Comparison of ENCODE assay signal across 26 mouse cellular contexts in genomic region chr4:45411181-45411790, GRCm38 (mm10).
"Had no signal": no experiment of that assay in that cellular context is flagged by ENCODE, and none has a peak within 500 bp of the region (broad histone marks: within the 10 kb centered on the region; RNA-seq: fewer than 3 reads in every experiment).

No protein-coding gene starts in this region.

- ATAC-seq: hindbrain, embryonic 16.5 days; inflammation-experienced regulatory T-cells, adult 6 months; intestine, embryonic 15.5 days; intestine, postnatal 0 days had no signal

- DNase-seq: gastrocnemius, postnatal 14 days; gastrocnemius, postnatal 36 days; heart, adult 11 months; heart, adult 2 months; heart, postnatal 14 days; heart, postnatal 4 days; kidney, adult 18-20 months; kidney, adult 8-10 months; kidney, postnatal 10 days; kidney, postnatal 4 days; liver; liver, embryonic 13.5 days had no signal

- H3K27me3 ChIP-seq: heart, embryonic 13.5 days; heart, embryonic 15.5 days; intestine, embryonic 15.5 days; limb, embryonic 12.5 days had no signal

- H3K9ac ChIP-seq: heart, embryonic 15.5 days; hindbrain, embryonic 12.5 days; hindbrain, embryonic 14.5 days; intestine, embryonic 15.5 days; limb, embryonic 12.5 days; liver, embryonic 13.5 days had no signal

- H3K4me2 ChIP-seq: heart, embryonic 11.5 days; heart, embryonic 13.5 days; heart, embryonic 15.5 days; hindbrain, embryonic 12.5 days; hindbrain, embryonic 14.5 days; intestine, embryonic 15.5 days; limb, embryonic 12.5 days; liver, embryonic 13.5 days had no signal

- H3K27ac ChIP-seq: heart, adult 2 months; heart, embryonic 13.5 days; heart, embryonic 15.5 days; hindbrain, embryonic 10.5 days; hindbrain, embryonic 12.5 days; hindbrain, embryonic 14.5 days; intestine, embryonic 15.5 days; layer of hippocampus, adult 2 months; left cerebral cortex, adult 2 months; limb, embryonic 10.5 days; limb, embryonic 12.5 days; liver, embryonic 13.5 days had no signal

- H3K36me3 ChIP-seq: heart, embryonic 13.5 days; heart, embryonic 15.5 days; hindbrain, embryonic 10.5 days; hindbrain, embryonic 12.5 days; intestine, embryonic 15.5 days; limb, embryonic 10.5 days; limb, embryonic 12.5 days; liver, embryonic 13.5 days had no signal

- H3K4me3 ChIP-seq: heart, adult 2 months; heart, embryonic 13.5 days; heart, embryonic 15.5 days; hindbrain, embryonic 10.5 days; hindbrain, embryonic 12.5 days; intestine, embryonic 15.5 days; layer of hippocampus, adult 2 months; left cerebral cortex, adult 2 months; limb, embryonic 10.5 days; limb, embryonic 12.5 days; liver, embryonic 13.5 days had no signal

- H3K9me3 ChIP-seq: heart, embryonic 13.5 days; heart, embryonic 15.5 days; hindbrain, embryonic 10.5 days; hindbrain, embryonic 12.5 days; intestine, embryonic 15.5 days; limb, embryonic 10.5 days; limb, embryonic 12.5 days; liver, embryonic 13.5 days had no signal
